Mouse (Mus musculus): ENCODE data around the gene F2r.

Gene F2r

GRCm38 (mm10) chr13:95587628-95588027, 30.7 kb downstream of the F2r start:
- no peak for DNase-seq

- DNase-seq = no peak
Observed at GRCm38 (mm10) chr13:95584898-95585297, 33.4 kb downstream of the F2r start.

GRCm38 (mm10) chr13:95583237-95584189, 34.8 kb downstream of the F2r start:
- peak; percentile 39 for DNase-seq

GRCm38 (mm10) chr13:95581850-95582249, 36.4 kb downstream of the F2r start:
- DNase-seq = no peak

- DNase-seq = no peak
Observed at GRCm38 (mm10) chr13:95578016-95578697, 40.1 kb downstream of the F2r start.

- DNase-seq = no peak
Observed at GRCm38 (mm10) chr13:95570877-95571276, 47.4 kb downstream of the F2r start.

- DNase-seq = no peak
Observed at GRCm38 (mm10) chr13:95569326-95569725, 49.0 kb downstream of the F2r start.

GRCm38 (mm10) chr13:95568336-95568735, 50.0 kb downstream of the F2r start:
- no peak for DNase-seq

GRCm38 (mm10) chr13:95566841-95567551, 51.3 kb downstream of the F2r start:
- DNase-seq = no peak

- peak; percentile 23 for DNase-seq
Observed at GRCm38 (mm10) chr13:95563693-95564092, 54.6 kb downstream of the F2r start.

- no peak for DNase-seq
Observed at GRCm38 (mm10) chr13:95563066-95563610, 55.1 kb downstream of the F2r start.

GRCm38 (mm10) chr13:95557326-95557725, 61.0 kb downstream of the F2r start:
- no peak for DNase-seq

- DNase-seq = no peak
Observed at GRCm38 (mm10) chr13:95553885-95554492, 64.3 kb downstream of the F2r start.
